Mouse (Mus musculus) megakaryocyte, embryonic 14.5 days (primary cell): ENCODE results near the gene Myog. TPM values are rescaled to one million over a fixed set of nuclear protein-coding genes. Genes with fewer than 3 reads are reported as not detected.

Experiments used
- H3K27me3 ChIP-seq: replicated peaks from 2 replicates; pipeline ENCODE3; 2012; ENCODE audit warnings: inconsistent platforms
- H3K36me3 ChIP-seq: replicated peaks from 2 replicates; pipeline ENCODE3; 2012; ENCODE audit warnings: low read length, inconsistent platforms, mixed read lengths
- H3K4me1 ChIP-seq: 2 replicates; pipeline ENCODE4 v1.6.1; 2012; ENCODE audit warnings: inconsistent platforms
- H3K4me3 ChIP-seq: replicated peaks from 2 replicates; pipeline ENCODE3; 2012; ENCODE audit warnings: moderate library complexity, mild to moderate bottlenecking, inconsistent platforms
- H3K9me3 ChIP-seq: 2 replicates; pipeline ENCODE4 v1.6.1; 2012; ENCODE audit warnings: inconsistent platforms
- FLI1 ChIP-seq: IDR thresholded peaks from 2 replicates; pipeline ENCODE4 v1.6.1; 2012; ENCODE audit warnings: low read length, inconsistent platforms, mixed read lengths
- GATA1 ChIP-seq: IDR thresholded peaks from 3 replicates; pipeline ENCODE4 v1.6.1; 2012; ENCODE audit warnings: mixed read lengths, low read length, inconsistent platforms, borderline replicate concordance
- polyA plus RNA-seq: library from polyadenylated mRNA; stranded (reverse); fragments of >175 nt; gene quantifications from 2 replicates; pipeline ENCODE4 v1.2.3, GENCODE M21; 2012; ENCODE audit warnings: low replicate concordance; ENCODE audit not compliant: insufficient read depth

The Myog gene
- polyA plus RNA-seq, 1 experiment, result not detected

GRCm38 (mm10) chr1:134265797-134266196 lies 24.0 kb upstream of the Myog start:
- Histone ChIP-seq H3K27me3 (peaks cover 13% of the 10 kb centered on the region), H3K36me3 (no peaks in the 10 kb centered on the region), H3K4me1 (no peaks in the 10 kb centered on the region), H3K4me3 (no peak overlapping the region), H3K9me3 (peaks cover 15% of the 10 kb centered on the region)
- TF ChIP-seq FLI1 (no peak), GATA1 (no peak)

GRCm38 (mm10) chr1:134270026-134270425 lies 19.8 kb upstream of the Myog start:
- H3K9me3 ChIP-seq, result peaks cover 7% of the 10 kb centered on the region
- H3K4me3 ChIP-seq, result no peak overlapping the region
- no peak for TF ChIP-seq FLI1
- TF ChIP-seq GATA1, result no peak
- peaks cover 32% of the 10 kb centered on the region for H3K27me3 ChIP-seq
- 0 out of 2 replicates have a peak, but pooled peaks cover 6% of the 10 kb centered on the region for H3K4me1 ChIP-seq
- no peaks in the 10 kb centered on the region for H3K36me3 ChIP-seq

DNA sequence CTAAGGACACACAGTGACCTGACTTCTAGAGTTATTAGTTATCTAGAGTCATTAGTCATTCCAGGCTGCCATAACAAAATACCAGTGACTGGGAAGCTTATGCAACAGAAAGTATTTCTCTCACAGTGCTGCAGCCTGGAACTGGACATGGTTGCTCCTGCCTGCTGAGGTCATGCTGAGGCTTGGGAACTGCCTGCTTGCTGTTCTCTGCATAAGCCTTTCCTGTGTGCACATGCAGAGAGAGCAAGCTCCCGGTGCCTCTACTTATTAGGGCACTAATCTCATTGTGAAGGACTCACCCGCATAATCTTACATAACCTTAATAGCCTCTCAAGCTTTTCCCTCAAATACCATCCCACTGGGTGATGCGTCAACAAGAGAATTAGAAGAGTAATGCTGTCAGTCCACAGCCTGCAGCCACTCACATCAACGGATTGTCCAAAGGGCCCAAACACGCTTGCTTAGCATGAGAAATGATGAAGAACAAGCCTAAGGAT lies 17.0 kb upstream of the Myog start:
- Histone ChIP-seq H3K27me3 (peaks cover 49% of the 10 kb centered on the region), H3K4me1 (0 out of 2 replicates have a peak, but pooled peaks cover 6% of the 10 kb centered on the region), H3K9me3 (peaks cover 7% of the 10 kb centered on the region), H3K36me3 (no peaks in the 10 kb centered on the region), H3K4me3 (no peak overlapping the region)
- TF ChIP-seq GATA1 (no peak), FLI1 (no peak)

DNA sequence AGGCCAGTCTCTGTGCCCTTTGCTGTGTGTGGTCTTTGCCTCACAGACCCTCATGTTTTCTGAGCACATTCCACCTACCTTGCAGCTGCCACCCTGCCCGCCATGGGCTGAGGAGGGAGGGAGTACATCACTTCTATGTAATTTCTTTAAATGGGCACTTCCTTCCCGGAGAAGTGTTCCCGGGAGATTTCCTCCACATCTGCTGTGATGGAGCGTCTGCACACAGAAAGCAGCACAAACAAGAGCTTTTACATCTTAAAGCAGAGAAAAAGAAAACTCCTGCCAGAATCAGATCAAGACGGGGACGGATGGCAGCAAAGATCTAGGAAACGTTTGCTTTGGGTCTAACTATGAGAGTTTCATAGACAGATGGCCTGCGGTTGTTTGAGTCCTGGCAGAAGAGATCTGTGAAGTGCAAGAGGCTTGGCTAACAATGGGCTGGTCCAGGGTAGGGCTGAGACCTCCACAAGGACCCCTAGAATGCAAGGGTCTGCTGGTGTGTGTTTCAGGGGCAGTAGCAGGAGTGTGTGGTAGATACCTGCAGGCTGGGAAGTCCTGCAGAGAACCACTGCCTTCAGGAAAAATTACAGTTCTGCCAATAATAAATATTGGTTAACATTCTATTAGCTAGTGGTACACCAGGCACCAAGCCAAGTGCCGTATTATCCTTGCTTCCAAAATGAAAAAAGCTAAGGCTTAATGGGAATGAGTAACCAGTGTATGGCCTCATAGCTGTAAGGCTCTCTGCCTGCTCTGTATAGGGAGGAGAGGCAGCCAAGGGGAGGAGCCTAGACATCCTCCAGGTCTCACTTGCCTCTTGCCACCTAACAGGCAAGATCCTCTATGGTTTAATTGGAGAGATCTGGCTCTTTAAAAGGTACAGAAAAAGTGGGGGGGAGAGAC lies 16.0 kb upstream of the Myog start:
- Histone ChIP-seq H3K4me3 (no peak overlapping the region), H3K4me1 (peaks cover 11% of the 10 kb centered on the region), H3K27me3 (peaks cover 52% of the 10 kb centered on the region), H3K9me3 (peaks cover 7% of the 10 kb centered on the region), H3K36me3 (no peaks in the 10 kb centered on the region)
- TF ChIP-seq GATA1 (no peak), FLI1 (no peak)

GRCm38 (mm10) chr1:134274483-134274920 lies 15.3 kb upstream of the Myog start:
- peaks cover 7% of the 10 kb centered on the region for H3K9me3 ChIP-seq
- TF ChIP-seq FLI1, result no peak
- TF ChIP-seq GATA1, result no peak
- H3K4me3 ChIP-seq, result no peak overlapping the region
- peaks cover 53% of the 10 kb centered on the region for H3K27me3 ChIP-seq
- H3K36me3 ChIP-seq, result no peaks in the 10 kb centered on the region
- peaks cover 11% of the 10 kb centered on the region for H3K4me1 ChIP-seq

GRCm38 (mm10) chr1:134275616-134276464 lies 13.9 kb upstream of the Myog start:
- Histone ChIP-seq H3K4me3 (no peak overlapping the region), H3K9me3 (peaks cover 7% of the 10 kb centered on the region)
- TF ChIP-seq GATA1 (no peak), FLI1 (no peak)

DNA sequence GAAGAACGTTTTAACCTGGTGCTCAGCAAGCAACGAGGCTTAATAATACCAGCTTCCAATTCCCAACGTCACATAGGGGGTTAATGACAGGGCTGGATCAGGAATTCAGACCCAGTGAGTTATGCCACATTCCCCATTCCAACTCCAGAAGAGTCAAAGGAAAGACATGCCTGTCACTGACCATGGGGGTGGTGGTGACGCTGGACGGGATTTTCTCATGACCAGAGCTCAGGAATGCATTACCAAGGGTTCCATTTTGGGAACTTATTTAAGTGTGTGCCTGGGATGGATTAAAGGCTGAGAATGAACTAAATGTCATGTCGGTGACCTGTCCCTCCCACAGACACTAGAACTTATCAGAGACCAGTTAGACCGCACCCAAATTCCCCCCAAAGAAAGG lies 13.0 kb upstream of the Myog start:
- Histone ChIP-seq H3K36me3 (no peaks in the 10 kb centered on the region), H3K4me1 (peaks cover 8% of the 10 kb centered on the region), H3K4me3 (no peak overlapping the region), H3K9me3 (peaks cover 7% of the 10 kb centered on the region), H3K27me3 (peaks cover 55% of the 10 kb centered on the region)
- no peak for TF ChIP-seq GATA1

More at GRCm38 (mm10) chr1:134275616-134276464, 13.9 kb upstream of the Myog start:
- no peaks in the 10 kb centered on the region for H3K36me3 ChIP-seq
- peaks cover 53% of the 10 kb centered on the region for H3K27me3 ChIP-seq
- peaks cover 11% of the 10 kb centered on the region for H3K4me1 ChIP-seq

DNA sequence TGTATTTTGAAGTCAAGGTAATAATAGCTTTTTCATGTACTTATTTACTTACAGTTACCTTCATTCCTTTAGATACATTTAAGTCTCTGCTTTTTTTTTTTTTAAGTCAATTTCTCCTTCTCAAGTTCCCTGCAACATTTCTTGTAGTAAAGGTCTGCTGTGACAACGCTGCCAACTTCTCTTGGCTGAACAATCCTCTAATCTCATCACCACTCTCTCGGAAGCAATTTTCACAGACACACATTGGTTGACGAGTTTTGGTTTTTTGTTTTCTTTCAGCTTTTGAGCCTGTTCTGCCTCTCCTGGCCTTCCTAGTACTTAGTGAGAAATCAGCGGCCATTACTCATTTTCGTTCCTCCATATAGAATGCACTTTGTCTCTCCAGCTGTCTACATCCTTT lies 9.6 kb upstream of the Myog start:
- H3K9me3 ChIP-seq, result no peaks in the 10 kb centered on the region
- TF ChIP-seq GATA1 (no peak), FLI1 (no peak)
- no peaks in the 10 kb centered on the region for H3K36me3 ChIP-seq
- peaks cover 13% of the 10 kb centered on the region for H3K4me1 ChIP-seq
- H3K27me3 ChIP-seq, result peaks cover 47% of the 10 kb centered on the region
- no peak overlapping the region for H3K4me3 ChIP-seq

- H3K36me3 ChIP-seq, result no peaks in the 10 kb centered on the region
- peaks cover 48% of the 10 kb centered on the region for H3K27me3 ChIP-seq
- H3K4me3 ChIP-seq, result no peak overlapping the region
- peaks cover 13% of the 10 kb centered on the region for H3K4me1 ChIP-seq
- no peaks in the 10 kb centered on the region for H3K9me3 ChIP-seq
- no peak for TF ChIP-seq GATA1
- TF ChIP-seq FLI1, result no peak
Observed at GRCm38 (mm10) chr1:134281563-134281962, 8.2 kb upstream of the Myog start.
